Mouse (Mus musculus): ENCODE measurements around the gene Cyp2f2. TPM values are rescaled to one million over a fixed set of nuclear protein-coding genes. Genes with fewer than 3 reads are reported as not detected.

Cyp2f2 gene
- polyA plus RNA-seq, 1 experiment = not detected

DNA sequence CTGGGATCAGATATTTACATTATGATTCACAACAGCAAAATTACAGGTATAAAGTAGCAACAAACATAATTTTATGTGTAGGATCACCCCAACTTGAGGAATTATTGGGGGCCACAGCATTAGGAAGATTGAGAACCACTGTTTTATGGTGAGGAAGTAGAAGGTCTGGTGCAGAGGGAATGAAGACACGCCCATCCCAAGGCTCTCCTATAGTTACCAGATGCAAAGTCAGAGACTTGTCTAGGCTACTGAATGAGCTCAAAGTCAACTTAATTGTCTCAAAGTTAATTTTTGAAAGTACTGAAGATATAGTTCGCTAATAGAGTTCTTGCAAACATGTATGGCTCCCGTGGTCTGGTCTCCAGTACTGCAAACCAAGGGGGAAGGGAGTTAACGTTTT lies 14.0 kb downstream of the Cyp2f2 start:
- Histone ChIP-seq H3K4me3 (ENCODE audit: insufficient read depth, low read length) (no peak overlapping the region), H3K27ac (ENCODE audit: insufficient read depth, low read depth, low read length) (no peak overlapping the region), H3K4me1 (ENCODE audit: control insufficient read depth, insufficient read depth, low read length) (no peaks in the 10 kb centered on the region)
- TF ChIP-seq CTCF (IDR thresholded peaks at IDR 0.05; ENCODE audit: low read depth, low read length) (no peak), POLR2A (IDR thresholded peaks at IDR 0.05; ENCODE audit: borderline replicate concordance, low read depth, low read length) (no peak)

DNA sequence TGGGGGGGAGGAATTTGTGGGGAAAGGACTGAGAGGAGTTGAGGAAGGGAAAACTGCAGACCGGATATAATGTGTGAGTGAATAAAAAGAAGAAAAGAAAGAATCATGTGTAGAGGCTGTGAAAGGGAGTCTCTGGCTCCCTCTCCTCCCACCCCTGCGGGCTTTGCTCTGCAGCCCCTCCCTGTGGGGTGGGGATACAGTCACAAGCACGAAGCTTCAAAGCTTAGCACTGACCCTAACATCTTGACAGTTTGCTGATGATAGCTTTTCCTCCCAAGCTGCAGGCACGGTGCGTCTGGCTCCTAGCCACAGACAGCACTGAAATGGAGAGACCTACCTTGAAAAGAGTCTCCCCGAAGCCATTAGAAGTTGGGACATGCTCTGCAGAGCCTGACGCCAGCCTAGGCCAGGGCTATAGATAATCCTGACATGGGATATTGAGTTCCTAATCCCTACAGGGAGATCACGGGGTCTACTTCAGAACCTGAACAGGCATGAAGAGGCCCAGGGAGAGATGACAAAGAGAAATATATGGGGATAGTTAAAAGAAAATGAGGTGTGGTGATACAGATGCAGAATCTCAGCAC lies 16.8 kb downstream of the Cyp2f2 start:
- H3K4me3 ChIP-seq (ENCODE audit: insufficient read depth, low read length) = no peak overlapping the region
- TF ChIP-seq POLR2A (IDR thresholded peaks at IDR 0.05; ENCODE audit: borderline replicate concordance, low read depth, low read length) (no peak), CTCF (IDR thresholded peaks at IDR 0.05; ENCODE audit: low read depth, low read length) (no peak)
- no peak overlapping the region for H3K27ac ChIP-seq (ENCODE audit: insufficient read depth, low read depth, low read length)
- no peaks in the 10 kb centered on the region for H3K4me1 ChIP-seq (ENCODE audit: control insufficient read depth, insufficient read depth, low read length)

GRCm38 (mm10) chr7:27153205-27153764 lies 33.6 kb downstream of the Cyp2f2 start, which contains the start of gene Cyp2t4:
TSS of gene Cyp2t4 (plus strand) at chr7:27153714.
- Histone ChIP-seq H3K4me1 (ENCODE audit: control insufficient read depth, insufficient read depth, low read length) (no peaks in the 10 kb centered on the region), H3K4me3 (ENCODE audit: insufficient read depth, low read length) (no peak within 1 kb of the TSS), H3K27ac (ENCODE audit: insufficient read depth, low read depth, low read length) (no peak within 1 kb of the TSS)
- no peak for TF ChIP-seq POLR2A (IDR thresholded peaks at IDR 0.05; ENCODE audit: borderline replicate concordance, low read depth, low read length)
- TF ChIP-seq CTCF (IDR thresholded peaks at IDR 0.05; ENCODE audit: low read depth, low read length) = no peak

DNA sequence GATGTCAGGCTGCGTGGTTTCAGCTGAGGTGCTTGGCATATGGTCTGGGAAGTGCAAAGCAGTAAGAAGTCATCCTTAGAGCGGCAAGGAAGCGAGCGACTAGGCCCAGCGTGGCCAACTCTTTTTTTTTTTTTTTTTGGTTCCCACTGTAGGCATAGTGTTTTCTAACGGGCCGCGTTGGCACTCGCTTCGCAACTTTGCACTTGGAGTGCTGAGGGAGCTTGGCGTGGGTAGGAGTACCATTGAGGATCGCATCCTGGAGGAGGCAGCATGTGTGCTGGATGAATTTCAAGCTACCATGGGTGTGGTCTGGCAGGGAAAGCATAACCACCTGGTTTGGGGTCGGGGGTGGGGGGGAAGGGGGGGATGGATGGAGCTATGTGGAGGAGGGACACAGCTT lies 36.3 kb downstream of the Cyp2f2 start:
- TF ChIP-seq CTCF (IDR thresholded peaks at IDR 0.05; ENCODE audit: low read depth, low read length) (no peak), POLR2A (IDR thresholded peaks at IDR 0.05; ENCODE audit: borderline replicate concordance, low read depth, low read length) (no peak)
- Histone ChIP-seq H3K4me1 (ENCODE audit: control insufficient read depth, insufficient read depth, low read length) (peaks cover 10% of the 10 kb centered on the region), H3K27ac (ENCODE audit: insufficient read depth, low read depth, low read length) (no peak overlapping the region), H3K4me3 (ENCODE audit: insufficient read depth, low read length) (no peak overlapping the region)

- TF ChIP-seq POLR2A (IDR thresholded peaks at IDR 0.05; ENCODE audit: borderline replicate concordance, low read depth, low read length) = no peak
- H3K27ac ChIP-seq (ENCODE audit: insufficient read depth, low read depth, low read length) = no peak overlapping the region
- H3K4me1 ChIP-seq (ENCODE audit: control insufficient read depth, insufficient read depth, low read length) = peaks cover 29% of the 10 kb centered on the region
These were observed 38.5 kb downstream of the Cyp2f2 start for GRCm38 (mm10) chr7:27158171-27158570.

DNA sequence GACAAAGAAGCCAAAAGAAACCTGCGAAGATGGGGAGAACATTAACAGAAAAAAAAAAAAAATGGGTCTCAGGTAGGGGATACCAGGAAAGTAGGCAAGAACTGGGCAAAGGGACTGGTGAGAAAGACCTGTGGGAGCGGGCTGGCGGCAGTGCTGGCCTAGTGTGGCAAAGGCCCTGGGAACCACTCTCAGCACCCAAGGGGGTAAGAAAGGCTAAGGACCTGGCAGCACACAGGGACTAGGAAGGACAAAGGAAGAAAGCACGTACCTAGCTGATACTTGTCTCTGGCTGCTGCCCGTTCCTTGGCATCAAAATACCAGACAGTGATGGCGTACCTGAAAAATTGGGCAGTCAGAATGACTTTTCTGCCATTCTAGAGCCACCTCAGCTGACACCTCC lies 39.5 kb downstream of the Cyp2f2 start:
- H3K4me1 ChIP-seq (ENCODE audit: control insufficient read depth, insufficient read depth, low read length) = peaks cover 34% of the 10 kb centered on the region
- H3K4me3 ChIP-seq (ENCODE audit: insufficient read depth, low read length) = no peak overlapping the region
- TF ChIP-seq POLR2A (IDR thresholded peaks at IDR 0.05; ENCODE audit: borderline replicate concordance, low read depth, low read length) = no peak
- H3K27ac ChIP-seq (ENCODE audit: insufficient read depth, low read depth, low read length) = no peak overlapping the region

More at GRCm38 (mm10) chr7:27158171-27158570, 38.5 kb downstream of the Cyp2f2 start:
- H3K4me3 ChIP-seq (ENCODE audit: insufficient read depth, low read length) = no peak overlapping the region

DNA sequence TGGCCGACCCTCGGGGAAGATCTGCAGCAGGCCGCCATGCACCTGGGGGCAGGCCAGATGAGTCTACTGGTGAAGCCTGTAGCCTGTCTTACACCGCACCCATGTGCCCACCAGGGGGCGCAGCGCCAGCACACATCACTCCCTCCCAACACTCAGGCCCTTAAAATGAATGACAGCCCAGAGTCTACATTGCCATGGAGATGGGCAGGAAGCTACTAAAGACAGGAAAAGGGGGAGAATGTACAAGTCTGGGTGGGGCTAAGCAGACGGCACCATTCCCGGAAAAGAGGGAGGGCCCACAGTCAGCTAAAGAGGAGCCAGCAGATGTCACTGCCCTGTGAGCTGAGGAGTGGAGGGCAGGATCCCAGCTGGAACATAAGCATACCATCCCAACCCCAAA lies 40.2 kb downstream of the Cyp2f2 start:
- no peak overlapping the region for H3K4me3 ChIP-seq (ENCODE audit: insufficient read depth, low read length)
- TF ChIP-seq CTCF (IDR thresholded peaks at IDR 0.05; ENCODE audit: low read depth, low read length) = peak; percentile 75
- no peak for TF ChIP-seq POLR2A (IDR thresholded peaks at IDR 0.05; ENCODE audit: borderline replicate concordance, low read depth, low read length)
- peaks cover 34% of the 10 kb centered on the region for H3K4me1 ChIP-seq (ENCODE audit: control insufficient read depth, insufficient read depth, low read length)
- no peak overlapping the region for H3K27ac ChIP-seq (ENCODE audit: insufficient read depth, low read depth, low read length)

DNA sequence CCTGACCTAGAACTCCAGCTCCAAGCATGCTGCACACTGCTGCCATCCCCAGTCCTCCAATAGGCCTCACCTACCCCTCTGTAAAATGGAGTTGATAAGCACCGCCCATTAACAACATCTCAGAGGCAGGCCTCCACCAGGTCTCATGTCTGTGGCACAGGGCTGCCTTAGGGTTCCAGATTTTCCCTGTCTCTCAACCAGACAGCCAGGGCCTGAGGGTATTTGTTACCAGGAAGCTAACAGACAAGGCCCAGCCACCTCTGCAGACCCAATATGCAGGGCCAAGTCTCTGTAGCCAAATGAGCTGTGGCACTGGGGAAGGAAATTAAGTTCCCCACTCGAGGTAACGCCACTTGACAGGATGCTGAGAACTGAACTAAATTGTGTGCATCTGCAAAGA lies 41.2 kb downstream of the Cyp2f2 start:
- H3K4me3 ChIP-seq (ENCODE audit: insufficient read depth, low read length) = no peak overlapping the region
- no peak overlapping the region for H3K27ac ChIP-seq (ENCODE audit: insufficient read depth, low read depth, low read length)
- TF ChIP-seq POLR2A (IDR thresholded peaks at IDR 0.05; ENCODE audit: borderline replicate concordance, low read depth, low read length) = no peak
- TF ChIP-seq CTCF (IDR thresholded peaks at IDR 0.05; ENCODE audit: low read depth, low read length) = no peak
- H3K4me1 ChIP-seq (ENCODE audit: control insufficient read depth, insufficient read depth, low read length) = peaks cover 34% of the 10 kb centered on the region

GRCm38 (mm10) chr7:27161744-27162143 lies 42.0 kb downstream of the Cyp2f2 start:
- peaks cover 34% of the 10 kb centered on the region for H3K4me1 ChIP-seq (ENCODE audit: control insufficient read depth, insufficient read depth, low read length)
- no peak overlapping the region for H3K27ac ChIP-seq (ENCODE audit: insufficient read depth, low read depth, low read length)
- no peak overlapping the region for H3K4me3 ChIP-seq (ENCODE audit: insufficient read depth, low read length)
- no peak for TF ChIP-seq CTCF (IDR thresholded peaks at IDR 0.05; ENCODE audit: low read depth, low read length)
- TF ChIP-seq POLR2A (IDR thresholded peaks at IDR 0.05; ENCODE audit: borderline replicate concordance, low read depth, low read length) = no peak

DNA sequence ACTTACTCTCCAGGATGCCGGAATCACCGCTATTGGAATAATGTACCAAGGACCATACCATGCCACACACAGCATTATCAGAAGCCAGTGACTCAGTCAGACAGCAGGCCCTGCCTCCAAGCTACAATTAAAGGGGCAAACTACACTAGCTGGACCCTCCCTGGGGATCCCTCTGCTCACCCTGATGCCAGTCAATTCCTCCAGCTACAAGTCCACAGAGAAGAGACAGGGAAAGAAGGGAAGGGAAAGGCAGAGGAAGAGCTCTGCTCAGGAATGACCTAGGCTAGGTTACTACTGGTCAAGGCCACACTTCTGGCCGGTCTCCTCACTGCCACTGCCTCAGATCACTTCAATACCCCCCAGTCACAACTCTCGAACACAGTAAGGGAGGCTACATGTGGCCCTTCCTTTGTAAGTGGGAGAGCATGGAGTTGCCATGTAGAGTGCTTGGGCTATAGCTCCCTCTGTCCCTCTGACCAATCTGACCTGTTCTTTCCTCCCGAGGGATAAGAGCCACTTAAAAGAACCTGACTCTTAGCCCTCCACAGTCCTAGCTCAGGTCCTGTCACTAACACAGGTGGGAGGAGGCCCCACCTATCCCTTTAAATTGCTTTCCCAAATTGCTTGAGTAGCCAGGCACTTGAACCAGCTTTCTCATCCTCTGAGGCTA lies 43.2 kb downstream of the Cyp2f2 start:
- H3K4me1 ChIP-seq (ENCODE audit: control insufficient read depth, insufficient read depth, low read length) = peaks cover 38% of the 10 kb centered on the region
- TF ChIP-seq CTCF (IDR thresholded peaks at IDR 0.05; ENCODE audit: low read depth, low read length) (no peak), POLR2A (IDR thresholded peaks at IDR 0.05; ENCODE audit: borderline replicate concordance, low read depth, low read length) (no peak)
- H3K4me3 ChIP-seq (ENCODE audit: insufficient read depth, low read length) = no peak overlapping the region
- H3K27ac ChIP-seq (ENCODE audit: insufficient read depth, low read depth, low read length) = no peak overlapping the region

Data from bone marrow macrophage, adult 2 months (primary cell).